Mouse (Mus musculus): ENCODE data around the gene Tbc1d1. TPM values are rescaled to one million over a fixed set of nuclear protein-coding genes. Genes with fewer than 3 reads are reported as not detected.
A peak's percentile ranks its signal among the peaks of the same experiment; 100 is the strongest.
"Not testable (repeated sequence)": the region's sequence is repeated elsewhere in the genome, so short reads cannot be mapped to it uniquely, and the experiment has no call there.

Gene Tbc1d1
- total RNA-seq, 4 experiments from 2014 or later = 10.2 to 17.7 (median 14.7) TPM

- DNase-seq = no peak
These were observed 167.2 kb downstream of the Tbc1d1 start for GRCm38 (mm10) chr5:64323286-64323685.

GRCm38 (mm10) chr5:64324353-64324752 lies 168.2 kb downstream of the Tbc1d1 start:
- no peak for DNase-seq

- no peak for DNase-seq
These were observed 168.8 kb downstream of the Tbc1d1 start for GRCm38 (mm10) chr5:64324920-64325319.

GRCm38 (mm10) chr5:64325741-64326355 lies 169.7 kb downstream of the Tbc1d1 start:
- no peak for DNase-seq

- DNase-seq = peak; percentile 49
These were observed 170.5 kb downstream of the Tbc1d1 start for GRCm38 (mm10) chr5:64326427-64327181.

GRCm38 (mm10) chr5:64327212-64327902 lies 171.3 kb downstream of the Tbc1d1 start:
- no peak for DNase-seq

- no peak for DNase-seq
These were observed 180.8 kb downstream of the Tbc1d1 start for GRCm38 (mm10) chr5:64336767-64337408.

GRCm38 (mm10) chr5:64338795-64339194 lies 182.7 kb downstream of the Tbc1d1 start:
- not testable (repeated sequence) for DNase-seq

GRCm38 (mm10) chr5:64340366-64340765 lies 184.3 kb downstream of the Tbc1d1 start:
- DNase-seq = no peak

GRCm38 (mm10) chr5:64341671-64342070 lies 185.6 kb downstream of the Tbc1d1 start:
- no peak for DNase-seq

- DNase-seq = no peak
These were observed 186.0 kb downstream of the Tbc1d1 start for GRCm38 (mm10) chr5:64342138-64342537.

GRCm38 (mm10) chr5:64343972-64344700 lies 188.0 kb downstream of the Tbc1d1 start:
- no peak for DNase-seq

GRCm38 (mm10) chr5:64345181-64345735 lies 189.2 kb downstream of the Tbc1d1 start:
- no peak for DNase-seq

GRCm38 (mm10) chr5:64345761-64346160 lies 189.7 kb downstream of the Tbc1d1 start:
- DNase-seq = no peak

- DNase-seq = peak; percentile 39
These were observed 190.3 kb downstream of the Tbc1d1 start for GRCm38 (mm10) chr5:64346343-64346885.

- DNase-seq = no peak
These were observed 192.1 kb downstream of the Tbc1d1 start for GRCm38 (mm10) chr5:64348166-64348565.

- no peak for DNase-seq
These were observed 192.7 kb downstream of the Tbc1d1 start for GRCm38 (mm10) chr5:64348780-64349179.

GRCm38 (mm10) chr5:64351968-64352367 lies 195.9 kb downstream of the Tbc1d1 start:
- DNase-seq = no peak

- DNase-seq = no peak
These were observed 202.8 kb downstream of the Tbc1d1 start for GRCm38 (mm10) chr5:64358639-64359584.

- no peak for DNase-seq
These were observed 204.2 kb downstream of the Tbc1d1 start for GRCm38 (mm10) chr5:64360147-64360875.
